Mouse (Mus musculus): ENCODE measurements around the gene Hif1an.

GRCm38 (mm10) chr19:44542694-44543178, 19.9 kb upstream of the Hif1an start:
- TF ChIP-seq GATA2 (IDR thresholded peaks at IDR 0.05; ENCODE audit: borderline replicate concordance, low read depth, low read length) (no peak), CTCF (IDR thresholded peaks at IDR 0.05; ENCODE audit: low read depth, low read length) (no peak), GATA1 (IDR thresholded peaks at IDR 0.05; ENCODE audit: borderline replicate concordance, low read length) (no peak), TAL1 (conservative IDR thresholded peaks at IDR 0.05; ENCODE audit: low read depth, low read length) (no peak)
